ENCODE assay signal across 35 mouse cellular contexts in genomic region chr6:40032901-40033300, GRCm38 (mm10).
"Had no signal": no experiment of that assay in that cellular context is flagged by ENCODE, and none has a peak within 500 bp of the region (broad histone marks: within the 10 kb centered on the region; RNA-seq: fewer than 3 reads in every experiment).

No protein-coding gene starts in this region.

- H3K4me2 ChIP-seq: heart, embryonic 11.5 days; heart, embryonic 12.5 days; heart, embryonic 13.5 days; heart, embryonic 15.5 days; hindbrain, embryonic 12.5 days; hindbrain, embryonic 13.5 days; hindbrain, embryonic 14.5 days; hindbrain, embryonic 15.5 days; intestine, embryonic 15.5 days; kidney, embryonic 15.5 days had no signal

- H3K9ac ChIP-seq: heart, embryonic 12.5 days; heart, embryonic 13.5 days; heart, embryonic 15.5 days; hindbrain, embryonic 12.5 days; hindbrain, embryonic 13.5 days; hindbrain, embryonic 14.5 days; hindbrain, embryonic 15.5 days; intestine, embryonic 15.5 days; kidney, embryonic 15.5 days had no signal

- H3K9me3 ChIP-seq: heart, embryonic 10.5 days; heart, embryonic 12.5 days; heart, embryonic 13.5 days; heart, embryonic 15.5 days; hindbrain, embryonic 10.5 days; hindbrain, embryonic 12.5 days; hindbrain, embryonic 13.5 days; hindbrain, embryonic 15.5 days; intestine, embryonic 15.5 days; kidney, embryonic 15.5 days had no signal

- DNase-seq: heart, postnatal 10 days; heart, postnatal 14 days; heart, postnatal 36 days; heart, postnatal 4 days; kidney, adult 11 months; kidney, adult 18-20 months; kidney, adult 2 months; kidney, adult 8-10 months; kidney, adult 9 months; kidney, postnatal 10 days; kidney, postnatal 14 days; kidney, postnatal 25 days; kidney, postnatal 36 days; kidney, postnatal 4 days; layer of hippocampus, adult 9-11 months; layer of hippocampus, postnatal 36 days had no signal

- H3K27ac ChIP-seq: heart, embryonic 10.5 days; heart, embryonic 13.5 days; heart, embryonic 15.5 days; hindbrain, embryonic 10.5 days; hindbrain, embryonic 12.5 days; hindbrain, embryonic 13.5 days; hindbrain, embryonic 14.5 days; hindbrain, embryonic 15.5 days; hindbrain, postnatal 0 days; intestine, embryonic 15.5 days; kidney, embryonic 15.5 days; kidney, postnatal 0 days; layer of hippocampus, adult 2 months had no signal

- H3K4me3 ChIP-seq: heart, embryonic 10.5 days; heart, embryonic 12.5 days; heart, embryonic 13.5 days; heart, embryonic 15.5 days; hindbrain, embryonic 10.5 days; hindbrain, embryonic 12.5 days; hindbrain, embryonic 13.5 days; hindbrain, embryonic 15.5 days; intestine, embryonic 15.5 days; kidney, embryonic 15.5 days; layer of hippocampus, adult 2 months had no signal

- ATAC-seq: hindbrain, embryonic 16.5 days; hindbrain, postnatal 0 days; inflammation-experienced regulatory T-cells, adult 6 months; intestine, embryonic 15.5 days; intestine, embryonic 16.5 days; intestine, postnatal 0 days had no signal

- H3K4me1 ChIP-seq: heart, embryonic 10.5 days; heart, embryonic 12.5 days; heart, embryonic 13.5 days; heart, embryonic 15.5 days; hindbrain, embryonic 15.5 days; intestine, embryonic 15.5 days; kidney, embryonic 15.5 days had no signal

- H3K27me3 ChIP-seq: heart, embryonic 12.5 days; heart, embryonic 13.5 days; heart, embryonic 15.5 days; hindbrain, embryonic 12.5 days; hindbrain, embryonic 13.5 days; hindbrain, embryonic 15.5 days; intestine, embryonic 15.5 days; kidney, embryonic 15.5 days had no signal

- H3K36me3 ChIP-seq: heart, embryonic 10.5 days; heart, embryonic 12.5 days; heart, embryonic 13.5 days; heart, embryonic 15.5 days; hindbrain, embryonic 10.5 days; hindbrain, embryonic 12.5 days; hindbrain, embryonic 13.5 days; hindbrain, embryonic 15.5 days; intestine, embryonic 15.5 days; kidney, embryonic 15.5 days had no signal
